Mouse (Mus musculus): ENCODE data around the gene Zscan26. TPM values are rescaled to one million over a fixed set of nuclear protein-coding genes. Genes with fewer than 3 reads are reported as not detected.

Gene Zscan26
- polyA plus RNA-seq, 1 experiment from 2014 or later = 23.2 TPM

GRCm38 (mm10) chr13:21456347-21456746 is 2.8 kb upstream of the Zscan26 start:
- DNase-seq (ENCODE audit: low spot score) = peak; percentile 37
- Histone ChIP-seq H3K9me3 (replicated peaks; ENCODE audit: low read length) (no peaks in the 10 kb centered on the region), H3K4me3 (replicated peaks; ENCODE audit: low read depth, low read length) (no peak overlapping the region), H3K9ac (ENCODE audit: low read depth, low read length) (no peak overlapping the region), H3K4me2 (ENCODE audit: low read length) (no peak overlapping the region), H3K27ac (0 out of 2 replicates have a peak overlapping the region, but pooled peaks have one; percentile 36), H3K36me3 (ENCODE audit: insufficient read depth, low read length) (0 out of 2 replicates have a peak, but pooled peaks cover 3% of the 10 kb centered on the region), H3K4me1 (replicated peaks; ENCODE audit: insufficient read depth, low read length) (no peaks in the 10 kb centered on the region), H3K27me3 (ENCODE audit: insufficient read depth, low read length) (no peaks in the 10 kb centered on the region)
- 13% methylated on average over 4 of the region's 4 CpGs for WGBS
- TF ChIP-seq CTCF (IDR thresholded peaks at IDR 0.05; ENCODE audit: low read depth) = no peak
- peak; percentile 51; the same call in 1 of the 2 replicates for ATAC-seq (replicated peaks; ENCODE audit: low FRiP score, low read depth)

- Histone ChIP-seq H3K27ac (no peak overlapping the region), H3K4me1 (replicated peaks; ENCODE audit: insufficient read depth, low read length) (no peaks in the 10 kb centered on the region), H3K27me3 (ENCODE audit: insufficient read depth, low read length) (no peaks in the 10 kb centered on the region), H3K4me3 (replicated peaks; ENCODE audit: low read depth, low read length) (no peak overlapping the region), H3K36me3 (ENCODE audit: insufficient read depth, low read length) (0 out of 2 replicates have a peak, but pooled peaks cover 4% of the 10 kb centered on the region), H3K9ac (ENCODE audit: low read depth, low read length) (no peak overlapping the region), H3K9me3 (replicated peaks; ENCODE audit: low read length) (no peaks in the 10 kb centered on the region), H3K4me2 (ENCODE audit: low read length) (peak overlapping the region; percentile 61; the same call in 1 of the 2 replicates)
- no peak for TF ChIP-seq CTCF (IDR thresholded peaks at IDR 0.05; ENCODE audit: low read depth)
- WGBS = 68% methylated on average over 3 of the region's 3 CpGs
- DNase-seq (ENCODE audit: low spot score) (no peak), ATAC-seq (replicated peaks; ENCODE audit: low FRiP score, low read depth) (no peak)
Observed at GRCm38 (mm10) chr13:21454133-21454532, 603 bp upstream of the Zscan26 start.

- Histone ChIP-seq H3K9ac (ENCODE audit: low read depth, low read length) (peak overlapping the region; percentile 59), H3K4me1 (replicated peaks; ENCODE audit: insufficient read depth, low read length) (no peaks in the 10 kb centered on the region), H3K9me3 (replicated peaks; ENCODE audit: low read length) (no peaks in the 10 kb centered on the region), H3K27ac (peak overlapping the region; percentile 63; the same call in 1 of the 2 replicates), H3K27me3 (ENCODE audit: insufficient read depth, low read length) (no peaks in the 10 kb centered on the region), H3K4me2 (ENCODE audit: low read length) (peak overlapping the region; percentile 61), H3K36me3 (ENCODE audit: insufficient read depth, low read length) (peaks cover 11% of the 10 kb centered on the region; the same call in 1 of the 2 replicates), H3K4me3 (replicated peaks; ENCODE audit: low read depth, low read length) (peak overlapping the region; percentile 53)
- TF ChIP-seq CTCF (IDR thresholded peaks at IDR 0.05; ENCODE audit: low read depth) = no peak
- 2% methylated on average over 13 of the region's 13 CpGs for WGBS
- peak; percentile 27 for DNase-seq (ENCODE audit: low spot score)
- ATAC-seq (replicated peaks; ENCODE audit: low FRiP score, low read depth) = no peak
Observed at GRCm38 (mm10) chr13:21453042-21453441, 488 bp downstream of the Zscan26 start.

GRCm38 (mm10) chr13:21447856-21448614 is 5.5 kb downstream of the Zscan26 start:
- TF ChIP-seq CTCF (IDR thresholded peaks at IDR 0.05; ENCODE audit: low read depth) = no peak
- no peak overlapping the region for H3K27ac ChIP-seq
- no peak for ATAC-seq (replicated peaks; ENCODE audit: low FRiP score, low read depth)
- no peaks in the 10 kb centered on the region for H3K4me1 ChIP-seq (replicated peaks; ENCODE audit: insufficient read depth, low read length)
- peaks cover 30% of the 10 kb centered on the region for H3K36me3 ChIP-seq (ENCODE audit: insufficient read depth, low read length)
- no peak overlapping the region for H3K9ac ChIP-seq (ENCODE audit: low read depth, low read length)
- H3K9me3 ChIP-seq (replicated peaks; ENCODE audit: low read length) = no peaks in the 10 kb centered on the region
- no peak overlapping the region for H3K4me2 ChIP-seq (ENCODE audit: low read length)
- 90% methylated on average over 16 of the region's 16 CpGs for WGBS
- no peak overlapping the region for H3K4me3 ChIP-seq (replicated peaks; ENCODE audit: low read depth, low read length)
- DNase-seq (ENCODE audit: low spot score) = no peak
- no peaks in the 10 kb centered on the region for H3K27me3 ChIP-seq (ENCODE audit: insufficient read depth, low read length)

GRCm38 (mm10) chr13:21446796-21447195 is 6.7 kb downstream of the Zscan26 start:
- WGBS = 88% methylated on average over 9 of the region's 9 CpGs
- Histone ChIP-seq H3K27me3 (ENCODE audit: insufficient read depth, low read length) (no peaks in the 10 kb centered on the region), H3K36me3 (ENCODE audit: insufficient read depth, low read length) (peaks cover 30% of the 10 kb centered on the region), H3K4me1 (replicated peaks; ENCODE audit: insufficient read depth, low read length) (no peaks in the 10 kb centered on the region), H3K27ac (no peak overlapping the region), H3K9ac (ENCODE audit: low read depth, low read length) (no peak overlapping the region), H3K4me3 (replicated peaks; ENCODE audit: low read depth, low read length) (no peak overlapping the region), H3K4me2 (ENCODE audit: low read length) (no peak overlapping the region), H3K9me3 (replicated peaks; ENCODE audit: low read length) (no peaks in the 10 kb centered on the region)
- DNase-seq (ENCODE audit: low spot score) (no peak), ATAC-seq (replicated peaks; ENCODE audit: low FRiP score, low read depth) (no peak)
- no peak for TF ChIP-seq CTCF (IDR thresholded peaks at IDR 0.05; ENCODE audit: low read depth)

- no peak for TF ChIP-seq CTCF (IDR thresholded peaks at IDR 0.05; ENCODE audit: low read depth)
- no peaks in the 10 kb centered on the region for H3K27me3 ChIP-seq (ENCODE audit: insufficient read depth, low read length)
- DNase-seq (ENCODE audit: low spot score) (no peak), ATAC-seq (replicated peaks; ENCODE audit: low FRiP score, low read depth) (no peak)
- H3K36me3 ChIP-seq (ENCODE audit: insufficient read depth, low read length) = peaks cover 15% of the 10 kb centered on the region
- H3K4me2 ChIP-seq (ENCODE audit: low read length) = peak overlapping the region; percentile 85
- 17% methylated on average over 10 of the region's 10 CpGs for WGBS
- peak overlapping the region; percentile 49 for H3K4me3 ChIP-seq (replicated peaks; ENCODE audit: low read depth, low read length)
- H3K4me1 ChIP-seq (replicated peaks; ENCODE audit: insufficient read depth, low read length) = 0 out of 2 replicates have a peak, but pooled peaks cover 5% of the 10 kb centered on the region
- peak overlapping the region; percentile 78 for H3K27ac ChIP-seq
- H3K9me3 ChIP-seq (replicated peaks; ENCODE audit: low read length) = no peaks in the 10 kb centered on the region
- peak overlapping the region; percentile 68 for H3K9ac ChIP-seq (ENCODE audit: low read depth, low read length)
Observed at GRCm38 (mm10) chr13:21441207-21441572, 12.3 kb downstream of the Zscan26 start.

Measured in kidney, postnatal 0 days (tissue).